Mouse (Mus musculus) left cerebral cortex, postnatal 25 days (tissue): ENCODE results near the gene Emc10. TPM values are rescaled to one million over a fixed set of nuclear protein-coding genes. Genes with fewer than 3 reads are reported as not detected.
A peak's percentile ranks its signal among the peaks of the same experiment; 100 is the strongest.

Experiments used
- DNase-seq, 2 experiments: peaks; one replicate each; pipeline ENCODE4 v3.0.0; 2022; ENCODE audit warnings: low spot score in 2 of 2, mixed read lengths in 1 of 2
- intact Hi-C: fragments of 180-260 bp; cut with DNase I; formaldehyde crosslinking; loops from one replicate; pipeline ENCODE4 v1.15.1; 2025
- total RNA-seq, 2 experiments: library from RNA; stranded (reverse); gene quantifications; 2 replicates each; pipeline ENCODE4 v1.2.3; 2021

Gene Emc10
- total RNA-seq, 2 experiments from 2014 or later: 165 to 173 TPM

GRCm38 (mm10) chr7:44527483-44528398 is 31.4 kb upstream of the Emc10 start:
- DNase-seq: peak; percentile 73 to 83
- intact Hi-C loops: no loop called here

GRCm38 (mm10) chr7:44526414-44527154 is 30.3 kb upstream of the Emc10 start:
- intact Hi-C loops: no loop called here
- no peak for DNase-seq

GRCm38 (mm10) chr7:44525126-44525832 is 28.9 kb upstream of the Emc10 start:
- intact Hi-C loops: no loop called here
- peak; percentile 38 to 41 for DNase-seq

- DNase-seq: no peak
- intact Hi-C loops: loop anchor here (5.0 kb wide), 1 partner anchor 38 kb away; no protein-coding TSS in a partner anchor
Observed at GRCm38 (mm10) chr7:44524502-44524901, 28.2 kb upstream of the Emc10 start, which contains the start of gene Mybpc2. Mybpc2 (minus strand) TSS chr7:44524656.

GRCm38 (mm10) chr7:44523056-44523455 is 26.7 kb upstream of the Emc10 start:
- no peak for DNase-seq
- intact Hi-C loops: loop anchor here (5.0 kb wide), 1 partner anchor 39 kb away; no protein-coding TSS in a partner anchor

GRCm38 (mm10) chr7:44521710-44522109 is 25.4 kb upstream of the Emc10 start:
- intact Hi-C loops: loop anchor here (5.0 kb wide), 1 partner anchor 41 kb away; no protein-coding TSS in a partner anchor

GRCm38 (mm10) chr7:44520990-44521389 is 24.7 kb upstream of the Emc10 start:
- intact Hi-C loops: loop anchor here (5.0 kb wide), 1 partner anchor 41 kb away; no protein-coding TSS in a partner anchor
- DNase-seq: no peak

More at GRCm38 (mm10) chr7:44521710-44522109, 25.4 kb upstream of the Emc10 start:
- peak; percentile 31 to 38 for DNase-seq

- DNase-seq: no peak
- intact Hi-C loops: loop anchor here (5.0 kb wide), 1 partner anchor 133 kb away; no protein-coding TSS in a partner anchor
Observed at GRCm38 (mm10) chr7:44519240-44519913, 23.0 kb upstream of the Emc10 start.

GRCm38 (mm10) chr7:44507491-44507890 is 11.2 kb upstream of the Emc10 start:
- intact Hi-C loops: no loop called here
- DNase-seq: no peak

- peak; percentile 75 to 76 for DNase-seq
- intact Hi-C loops: loop anchor here (2.0 kb wide), 2 partner anchors 59 to 147 kb away; no protein-coding TSS in a partner anchor
Observed at GRCm38 (mm10) chr7:44501563-44502115, 5.3 kb upstream of the Emc10 start.

GRCm38 (mm10) chr7:44500046-44500445 is 3.7 kb upstream of the Emc10 start:
- no peak for DNase-seq
- intact Hi-C loops: loop anchor here (2.0 kb wide), 1 partner anchor 61 kb away; no protein-coding TSS in a partner anchor

GRCm38 (mm10) chr7:44498922-44499321 is 2.6 kb upstream of the Emc10 start:
- no peak for DNase-seq
- intact Hi-C loops: no loop called here

- no peak for DNase-seq
- intact Hi-C loops: loop anchor here (2.0 kb wide), 1 partner anchor 51 kb away; the partner anchor contains the start of gene Pold1
Observed at GRCm38 (mm10) chr7:44497361-44498055, 1.2 kb upstream of the Emc10 start.

- intact Hi-C loops: loop anchor here (2.0 kb wide), 1 partner anchor 52 kb away; the partner anchor contains the start of gene Pold1
- no peak for DNase-seq
Observed at GRCm38 (mm10) chr7:44496771-44497109, 411 bp upstream of the Emc10 start.

GRCm38 (mm10) chr7:44495086-44495485 is 1.2 kb downstream of the Emc10 start:
- no peak for DNase-seq
- intact Hi-C loops: no loop called here

GRCm38 (mm10) chr7:44494681-44495080 is 1.6 kb downstream of the Emc10 start:
- DNase-seq: no peak
- intact Hi-C loops: no loop called here

GRCm38 (mm10) chr7:44492166-44492826 is 4.0 kb downstream of the Emc10 start:
- DNase-seq: no peak
- intact Hi-C loops: no loop called here
